Mouse (Mus musculus) c-Kit-positive CD71-positive TER-119-positive erythroid progenitor cells, embryonic 14.5 days (primary cell): ENCODE data around the gene Plppr2.

Source experiments
- DNase-seq: peaks from one replicate; pipeline ENCODE4 v3.0.0-alpha.2; 2013; ENCODE audit warnings: low spot score

The Plppr2 gene

DNA sequence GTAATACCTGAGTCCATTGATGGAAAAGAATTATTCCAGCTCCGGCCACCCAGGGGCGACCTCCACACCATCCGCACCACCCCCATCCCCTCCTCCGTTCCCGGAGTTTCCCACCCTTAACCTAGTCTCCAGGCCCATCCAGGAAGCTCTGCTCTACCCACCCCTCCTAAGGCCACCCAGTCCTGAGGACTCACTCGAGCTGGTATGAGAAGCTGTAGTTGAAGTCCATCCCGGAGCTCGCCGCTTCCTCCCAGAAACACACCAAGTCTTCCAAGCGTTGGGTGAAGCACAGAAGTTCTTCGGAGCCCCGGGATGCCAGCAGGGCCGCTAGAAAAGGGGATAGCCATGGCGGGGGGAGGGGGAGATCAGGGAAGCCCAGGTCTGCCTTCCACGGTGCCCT is 25.2 kb downstream of the Plppr2 start:
- DNase-seq, result no peak

DNA sequence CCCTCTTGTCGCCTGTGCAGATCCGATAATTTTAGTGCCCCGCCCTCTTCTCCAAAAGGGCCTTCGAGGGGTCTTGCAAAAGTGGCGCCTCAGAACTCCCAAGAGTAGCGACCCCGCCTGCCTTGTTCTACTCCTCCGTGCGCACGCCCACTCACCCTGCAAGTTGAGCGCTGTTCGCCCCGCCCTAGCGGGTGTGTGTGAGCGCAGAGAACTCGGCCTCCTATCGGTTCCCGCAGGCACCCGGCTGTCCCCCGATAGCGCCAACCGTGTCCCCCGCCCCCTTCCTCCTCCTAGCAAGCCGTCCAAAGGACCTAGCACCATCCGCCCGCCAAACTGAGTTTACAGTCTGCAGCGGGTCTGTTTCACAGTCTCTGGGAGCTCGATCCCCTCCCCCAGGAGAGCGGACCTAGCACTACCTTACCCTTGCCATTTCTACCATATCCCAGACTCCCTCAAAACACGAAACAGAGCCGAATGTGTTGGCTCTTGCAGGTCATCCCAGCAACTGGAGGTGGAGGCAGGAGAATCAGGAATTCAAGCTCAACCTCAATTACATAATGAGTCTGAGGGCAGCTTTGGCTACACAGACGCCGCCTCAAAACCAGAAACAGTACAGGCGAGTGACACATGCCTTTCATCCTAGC is 25.7 kb downstream of the Plppr2 start:
- peak; percentile 97 for DNase-seq

GRCm38 (mm10) chr9:21963417-21963816 is 26.6 kb downstream of the Plppr2 start, which contains the start of gene Epor:
TSS of gene Epor (minus strand) at chr9:21963506.
- peak; percentile 82 for DNase-seq

GRCm38 (mm10) chr9:21968883-21969282 is 32.0 kb downstream of the Plppr2 start:
- no peak for DNase-seq

GRCm38 (mm10) chr9:21969304-21969703 is 32.5 kb downstream of the Plppr2 start:
- no peak for DNase-seq

GRCm38 (mm10) chr9:21976626-21977175 is 39.9 kb downstream of the Plppr2 start:
- DNase-seq, result no peak

DNA sequence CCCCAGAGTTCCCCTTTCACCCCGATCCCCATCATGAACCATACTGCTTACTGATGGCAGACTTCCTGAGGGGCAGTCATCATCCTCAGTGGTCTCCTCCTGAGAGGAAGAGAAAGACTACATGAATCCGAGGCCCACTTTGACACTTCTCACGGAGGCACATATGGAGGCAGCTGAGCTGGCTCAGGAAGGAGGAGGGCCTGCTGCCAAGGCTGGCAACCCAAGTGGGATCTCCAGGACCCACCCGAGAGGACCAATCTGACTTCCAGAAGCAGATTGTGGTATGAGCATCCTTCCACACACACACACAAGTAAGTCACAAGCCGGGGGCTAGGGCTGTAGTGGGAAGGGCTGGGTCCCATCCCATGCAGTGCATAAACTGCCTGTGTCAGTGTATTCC is 40.5 kb downstream of the Plppr2 start:
- DNase-seq, result no peak

DNA sequence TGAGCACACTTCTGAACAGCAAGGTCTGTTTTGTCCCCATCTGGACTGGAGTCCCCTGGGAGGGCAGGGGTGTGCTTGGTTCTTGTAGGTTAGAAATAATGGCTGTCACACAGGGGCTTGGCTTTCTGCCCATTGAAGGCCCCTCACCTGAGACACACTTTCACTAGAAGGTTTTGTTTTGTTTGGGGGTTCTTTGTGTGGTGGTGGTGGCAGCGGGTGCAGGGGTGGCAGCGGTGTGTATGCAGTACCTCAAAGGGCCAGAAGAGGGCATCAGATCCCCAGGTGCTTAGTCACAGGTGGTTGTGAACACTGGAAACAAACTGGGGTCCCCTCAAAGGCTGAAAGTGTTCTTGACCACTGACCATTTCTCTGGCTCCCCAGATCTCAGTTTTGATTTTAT is 41.1 kb downstream of the Plppr2 start:
- no peak for DNase-seq

DNA sequence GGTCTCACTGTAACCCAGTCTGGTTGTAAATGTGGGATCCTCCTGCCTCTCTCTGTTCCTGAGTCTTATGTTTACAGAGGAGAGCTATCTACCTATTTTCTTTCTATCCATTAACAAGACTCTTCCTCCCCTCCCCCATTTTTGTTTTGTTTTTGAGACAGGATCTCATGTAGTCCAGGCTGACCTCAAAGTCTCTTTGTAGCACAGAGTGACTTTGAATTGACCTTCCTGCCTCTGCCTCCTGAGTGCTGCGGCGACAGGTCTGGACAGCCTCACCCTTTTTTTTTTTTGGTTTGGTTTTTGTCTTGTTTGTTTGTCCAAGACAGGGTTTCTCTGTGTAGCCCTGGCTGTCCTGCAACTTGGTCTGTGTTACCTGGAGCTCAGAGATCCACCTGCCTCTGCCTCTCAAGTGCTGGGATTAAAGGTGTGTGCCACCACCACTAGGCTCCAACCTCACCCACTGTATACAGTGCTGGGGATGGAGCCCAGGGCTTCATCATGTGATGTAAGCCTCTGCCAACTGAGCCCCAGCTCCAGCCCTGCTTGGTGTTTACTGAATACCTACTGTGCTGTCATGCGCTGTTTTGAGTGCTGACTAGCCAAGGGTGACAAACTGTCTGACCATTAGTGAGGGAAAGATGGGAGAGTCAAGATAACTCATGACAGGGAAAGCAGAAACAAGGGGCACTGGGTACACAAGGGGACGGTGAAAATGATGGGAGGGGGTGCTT is 41.7 kb downstream of the Plppr2 start:
- DNase-seq, result no peak

DNA sequence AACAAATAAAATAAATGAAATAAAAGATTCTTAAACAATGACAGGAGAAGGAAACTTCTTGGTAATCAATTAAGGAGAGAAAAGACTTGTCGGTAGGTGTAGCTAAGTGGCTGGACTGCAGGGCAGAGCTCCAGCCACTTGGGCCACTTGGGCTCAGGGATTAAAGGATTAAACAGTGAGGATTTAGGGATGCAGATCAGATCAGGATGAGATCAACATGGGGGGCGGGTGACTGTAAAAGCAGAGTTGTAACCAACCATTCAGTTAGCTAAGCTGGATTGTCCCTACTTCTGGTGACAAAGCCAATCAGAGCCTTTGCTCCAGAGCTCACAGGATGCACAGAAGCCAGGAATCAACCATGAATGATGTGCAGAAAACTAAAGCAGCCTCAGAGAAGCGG is 47.1 kb downstream of the Plppr2 start:
- DNase-seq, result no peak

- no peak for DNase-seq
Measured at GRCm38 (mm10) chr9:21987592-21988342, 50.9 kb downstream of the Plppr2 start.

DNA sequence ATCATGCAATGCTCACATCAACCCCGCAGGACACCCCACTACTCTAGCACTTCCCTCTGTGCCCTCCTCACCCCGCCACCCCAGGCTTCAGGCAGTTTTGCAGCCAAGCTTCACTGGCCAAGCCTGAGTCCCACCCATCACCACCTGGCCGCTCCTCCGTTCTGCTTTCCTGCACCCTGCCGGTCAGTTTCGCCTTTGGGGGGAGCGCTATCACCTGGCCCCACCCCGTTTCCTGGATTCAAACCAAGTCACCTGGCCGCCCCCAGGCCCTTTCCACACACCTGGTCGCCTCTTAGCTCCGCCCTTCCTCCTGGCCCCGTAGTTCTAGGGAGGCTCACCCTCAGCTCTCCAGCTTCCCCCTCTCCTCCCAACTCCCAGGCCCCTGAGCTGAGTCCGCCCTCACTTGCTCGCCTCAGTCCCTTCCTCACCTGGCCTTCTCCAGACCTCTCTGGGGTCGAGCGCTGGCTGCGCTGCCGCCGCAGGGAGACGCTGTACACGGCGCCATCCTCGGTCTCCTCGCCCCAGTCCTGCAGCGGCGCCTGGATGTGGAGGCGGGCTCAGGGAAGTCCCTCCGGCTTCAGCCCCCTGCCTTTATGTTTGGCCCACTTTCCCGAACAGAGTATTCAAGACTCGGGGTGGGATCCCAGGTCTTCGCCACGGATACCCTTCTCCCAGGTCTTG is 51.7 kb downstream of the Plppr2 start:
- no peak for DNase-seq

DNA sequence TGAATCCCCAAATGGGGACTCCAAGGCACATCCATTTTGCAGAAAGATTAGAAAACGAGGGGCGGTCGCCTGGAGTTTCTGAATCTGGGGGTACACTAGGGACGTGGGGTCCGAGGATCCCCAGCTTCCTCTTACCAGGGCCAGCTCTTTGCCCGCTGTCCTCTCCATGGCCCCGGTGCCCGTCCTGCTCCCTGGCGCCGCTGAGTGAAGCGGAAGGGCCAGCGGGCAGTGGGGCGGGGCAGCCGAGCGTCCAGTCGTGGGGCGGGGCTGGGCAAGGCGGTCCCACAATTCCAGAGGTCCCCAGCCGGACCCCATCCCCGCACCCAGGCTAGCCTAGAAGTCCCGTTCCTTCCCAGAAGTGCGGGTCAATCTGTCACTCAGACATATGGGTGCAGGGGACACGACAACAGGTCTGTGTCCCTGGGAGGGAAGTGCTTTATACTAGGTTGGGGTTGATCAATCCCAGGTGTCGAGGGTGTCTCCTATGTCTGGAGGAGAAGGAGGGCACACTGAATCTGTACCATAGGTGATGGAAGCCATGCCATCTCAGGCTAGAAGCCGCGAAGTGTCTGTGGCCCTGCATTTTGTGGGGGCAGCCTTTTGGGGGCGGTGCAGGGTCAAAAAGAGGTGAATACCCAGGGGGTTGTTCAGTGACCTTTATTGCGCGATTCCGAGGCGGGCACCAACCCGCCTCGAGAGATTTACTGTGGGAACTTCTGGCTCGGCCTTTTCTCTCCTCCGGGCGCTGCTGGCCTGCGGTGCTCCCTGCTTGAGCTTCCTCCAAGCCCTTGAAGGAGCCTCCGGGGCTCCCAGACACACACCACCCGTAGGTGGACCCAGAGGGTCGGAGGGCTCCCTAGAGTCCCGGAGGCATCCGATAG is 52.6 kb downstream of the Plppr2 start, which contains the start of gene Rgl3:
Rgl3 (minus strand) TSS at position 217 of the 881 bp plus-strand sequence.
- no peak for DNase-seq

GRCm38 (mm10) chr9:21992227-21992626 is 55.4 kb downstream of the Plppr2 start:
- no peak for DNase-seq

DNA sequence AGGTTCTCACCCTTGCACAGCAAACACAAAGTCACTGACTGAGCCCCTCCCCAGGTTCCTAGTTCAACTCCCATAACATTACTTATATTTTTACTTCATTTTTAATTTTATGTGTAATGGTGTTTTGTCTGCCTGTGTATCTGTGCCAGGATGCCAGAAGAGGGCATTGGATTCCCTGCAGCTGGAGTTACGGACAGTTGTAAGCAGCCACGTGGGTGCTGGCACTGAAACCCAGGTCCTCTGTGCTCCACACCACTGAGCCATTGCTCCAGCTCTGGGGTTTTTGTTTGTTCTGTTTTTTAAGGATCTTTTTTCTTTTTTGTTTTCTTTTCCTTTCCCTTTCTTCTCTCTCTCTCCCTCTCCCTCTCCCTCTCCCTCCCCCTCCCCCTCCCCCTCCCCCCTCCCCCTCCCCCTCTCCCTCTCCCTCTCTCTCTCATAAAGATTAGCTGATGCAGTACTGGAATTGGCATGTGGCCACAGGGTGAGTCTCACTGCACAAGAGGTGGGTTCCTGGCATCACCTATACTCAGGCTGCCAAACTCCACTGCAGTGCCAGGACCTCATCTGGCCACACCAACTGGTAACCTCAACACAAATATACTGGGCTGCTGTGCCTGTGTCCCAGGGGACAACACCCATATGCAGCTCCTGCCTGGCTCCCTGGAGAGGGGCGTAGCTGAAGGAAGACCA is 59.5 kb downstream of the Plppr2 start:
- no peak for DNase-seq
